Mouse (Mus musculus) adrenal gland, postnatal 25 days (tissue): ENCODE measurements around the gene Hoxa5. TPM values are rescaled to one million over a fixed set of nuclear protein-coding genes. Genes with fewer than 3 reads are reported as not detected.

Source experiments
- DNase-seq: peaks from one replicate; pipeline ENCODE4 v3.0.0; 2021; ENCODE audit warnings: mixed read lengths
- total RNA-seq: library from RNA; stranded (reverse); gene quantifications from 2 replicates; pipeline ENCODE4 v1.2.3, GENCODE M21; 2021

Gene Hoxa5
- total RNA-seq, 1 experiment from 2014 or later, result 12.8 TPM

DNA sequence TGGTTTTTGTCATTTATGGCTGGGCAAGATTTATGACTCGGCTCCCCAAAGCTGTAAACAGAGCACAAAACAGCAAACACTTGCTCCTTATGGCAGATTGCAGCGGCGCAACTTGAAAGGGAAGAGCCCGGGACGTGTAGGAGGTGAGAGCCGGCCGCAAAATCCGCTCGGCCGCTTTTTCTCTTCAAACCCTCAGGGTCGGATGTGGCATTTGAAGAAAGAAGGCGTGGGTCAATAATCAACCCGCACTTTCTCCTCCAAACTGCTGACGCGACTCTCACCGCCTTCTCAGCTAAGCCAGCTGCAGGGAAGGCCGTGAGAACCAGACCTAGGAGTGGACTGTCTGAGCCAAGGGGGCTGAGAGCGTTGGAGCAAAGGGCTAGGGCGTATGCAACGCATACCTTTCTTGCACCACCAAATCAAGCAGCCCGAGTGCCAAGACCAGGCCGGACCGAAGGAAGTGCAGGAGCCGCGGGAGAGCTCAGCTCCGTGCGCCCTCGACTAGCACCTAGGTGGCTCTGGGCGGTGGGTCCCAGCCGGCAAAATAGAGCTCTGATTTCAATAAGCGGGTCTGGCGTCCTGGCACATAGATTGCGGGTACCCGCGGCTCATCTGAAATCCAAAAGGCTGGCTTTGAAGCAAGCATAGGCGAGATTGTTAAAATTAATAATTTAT is 27.2 kb downstream of the Hoxa5 start, which contains the start of gene 5730596B20Rik:
TSS of gene 5730596B20Rik (plus strand) at position 438 of the 675 bp plus-strand sequence.
- no peak for DNase-seq

DNA sequence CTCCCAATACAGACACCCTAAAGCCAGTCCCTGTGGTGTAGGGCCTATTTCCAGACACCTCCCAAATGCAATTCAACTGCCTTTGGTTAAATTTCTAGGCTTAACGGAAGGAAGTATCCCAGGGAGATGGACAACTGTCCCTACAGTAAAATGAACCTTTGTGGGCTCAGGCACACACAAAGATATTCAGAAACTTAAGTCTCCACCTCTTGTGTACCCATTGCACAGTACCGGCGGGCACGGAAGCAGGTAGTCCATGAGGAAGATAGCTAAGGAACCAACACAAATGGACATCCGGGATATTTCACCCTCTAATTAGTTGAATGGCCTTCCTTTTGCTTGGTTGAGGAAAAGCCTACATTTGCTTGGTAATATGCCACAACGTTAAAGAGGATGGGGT is 28.0 kb downstream of the Hoxa5 start:
- DNase-seq, result no peak

GRCm38 (mm10) chr6:52175864-52176263 is 28.5 kb downstream of the Hoxa5 start:
- DNase-seq, result peak; percentile 64

DNA sequence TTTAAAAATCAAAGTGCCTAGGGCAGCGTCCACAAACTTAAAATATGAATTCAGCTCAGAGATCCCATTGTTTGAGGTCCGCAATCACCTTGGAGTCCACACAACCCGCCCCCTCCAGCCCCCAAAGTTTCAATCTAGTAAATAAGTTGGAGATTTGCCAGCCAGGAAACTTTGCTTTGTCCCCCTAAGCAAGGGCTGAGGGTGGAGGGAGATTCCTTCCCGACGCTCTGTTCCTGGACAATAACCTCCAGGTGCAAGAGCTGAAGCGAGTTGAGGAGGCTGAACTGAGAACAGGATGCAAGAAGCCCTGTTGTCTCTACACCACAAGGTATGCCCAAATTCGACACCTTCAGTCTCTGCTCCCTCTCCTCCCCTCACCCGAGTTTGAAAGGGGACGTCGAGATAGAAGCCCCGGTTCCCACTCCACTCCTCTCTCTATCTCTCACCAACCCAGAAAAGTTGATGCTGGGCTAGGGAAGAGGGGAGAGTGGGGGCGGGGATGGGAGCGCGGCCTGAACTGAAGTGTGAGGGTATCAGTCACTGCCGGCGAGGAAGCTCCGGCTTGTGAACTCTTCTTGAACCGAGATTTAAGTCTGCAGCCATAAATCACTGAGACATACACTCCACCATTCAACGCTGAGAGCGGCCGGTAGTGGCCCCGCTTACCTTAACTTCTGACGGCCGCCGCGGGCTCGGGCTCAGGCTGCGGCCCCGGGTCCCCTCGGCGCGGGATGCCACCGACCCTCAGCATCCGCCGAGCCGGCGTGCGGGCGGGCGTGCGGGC is 29.2 kb downstream of the Hoxa5 start:
- peak; percentile 41 for DNase-seq

DNA sequence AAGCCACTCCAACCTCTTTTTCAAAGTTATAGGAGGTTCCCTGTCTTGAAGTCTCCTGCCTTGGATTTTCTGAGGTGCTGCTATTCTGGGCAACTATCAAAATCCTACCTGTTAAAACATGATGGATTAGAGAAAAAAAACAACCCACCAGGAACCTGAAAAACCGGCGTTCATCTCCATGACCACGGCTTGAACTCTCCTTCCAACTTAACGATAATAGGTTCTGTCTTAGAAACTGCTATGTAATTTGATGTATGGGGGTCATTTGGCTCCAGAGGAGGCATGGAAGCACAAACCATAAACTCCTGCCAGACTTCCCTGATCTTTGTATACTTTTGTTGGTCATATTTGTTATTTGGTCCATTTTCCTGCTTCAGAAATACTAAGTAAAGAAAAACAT is 30.7 kb downstream of the Hoxa5 start:
- no peak for DNase-seq

DNA sequence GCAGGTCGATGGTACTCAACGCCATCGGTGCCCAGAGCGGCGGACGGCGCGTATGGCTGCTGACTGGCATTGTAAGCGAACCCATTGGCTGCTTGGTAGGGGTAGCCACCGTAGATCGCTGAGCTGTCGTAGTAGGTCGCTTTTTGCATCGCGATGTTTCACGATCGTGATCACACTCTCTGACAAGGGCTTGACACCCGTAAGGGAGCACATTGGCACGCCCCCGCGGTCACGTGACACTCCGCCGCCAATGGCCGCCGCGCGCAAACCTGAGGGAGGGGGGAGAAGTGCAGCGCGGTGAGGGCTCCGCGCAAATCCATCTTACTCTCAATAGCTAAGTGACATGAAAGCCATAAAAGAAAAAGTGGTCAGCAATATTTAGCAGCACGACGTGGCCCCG is 31.9 kb downstream of the Hoxa5 start:
- peak; percentile 94 for DNase-seq

DNA sequence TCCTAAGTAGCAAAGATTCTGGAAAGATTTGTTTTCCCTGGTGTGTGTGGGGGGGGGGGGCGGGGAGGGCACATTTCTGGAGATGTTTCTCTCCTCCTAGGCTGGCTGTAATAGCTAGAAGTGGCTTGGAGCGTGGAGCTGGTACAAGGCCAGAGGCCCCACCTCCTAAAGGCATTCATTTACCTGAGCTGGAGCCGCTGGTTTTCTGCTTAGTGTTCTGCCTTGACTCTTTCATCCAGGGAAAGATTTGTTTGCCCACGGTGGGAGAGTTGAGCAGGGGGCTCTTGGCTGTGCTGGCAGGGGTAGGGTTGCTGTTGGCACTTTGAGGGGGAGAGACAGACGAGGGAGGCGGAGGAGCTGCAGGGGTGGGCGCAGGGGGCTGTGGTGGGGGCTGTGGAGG is 32.4 kb downstream of the Hoxa5 start:
- DNase-seq, result no peak

- no peak for DNase-seq
Observed at GRCm38 (mm10) chr6:52171331-52171730, 33.1 kb downstream of the Hoxa5 start.

DNA sequence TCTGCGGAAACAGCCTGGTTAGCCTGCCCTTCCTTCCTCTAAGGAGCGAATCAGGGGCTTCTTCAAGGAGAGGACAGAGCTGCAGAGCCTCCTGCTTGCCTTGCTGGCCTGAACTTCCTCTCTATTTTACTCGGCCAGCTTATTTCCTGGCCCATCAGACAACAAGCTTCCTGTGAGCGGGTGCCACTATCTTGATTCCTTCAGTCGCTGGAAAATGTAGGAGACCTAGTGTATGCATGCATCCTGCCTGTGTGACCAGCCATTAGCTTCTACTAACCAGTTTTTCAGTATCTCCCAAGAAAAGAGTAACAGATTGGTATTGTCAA is 33.5 kb downstream of the Hoxa5 start:
- DNase-seq, result no peak

- DNase-seq, result peak; percentile 48
Observed at GRCm38 (mm10) chr6:52170166-52170897, 34.1 kb downstream of the Hoxa5 start.

- no peak for DNase-seq
Observed at GRCm38 (mm10) chr6:52169499-52170165, 34.8 kb downstream of the Hoxa5 start.

GRCm38 (mm10) chr6:52168191-52169055 is 36.0 kb downstream of the Hoxa5 start:
- peak; percentile 57 for DNase-seq

- no peak for DNase-seq
Observed at GRCm38 (mm10) chr6:52167736-52168161, 36.6 kb downstream of the Hoxa5 start.

DNA sequence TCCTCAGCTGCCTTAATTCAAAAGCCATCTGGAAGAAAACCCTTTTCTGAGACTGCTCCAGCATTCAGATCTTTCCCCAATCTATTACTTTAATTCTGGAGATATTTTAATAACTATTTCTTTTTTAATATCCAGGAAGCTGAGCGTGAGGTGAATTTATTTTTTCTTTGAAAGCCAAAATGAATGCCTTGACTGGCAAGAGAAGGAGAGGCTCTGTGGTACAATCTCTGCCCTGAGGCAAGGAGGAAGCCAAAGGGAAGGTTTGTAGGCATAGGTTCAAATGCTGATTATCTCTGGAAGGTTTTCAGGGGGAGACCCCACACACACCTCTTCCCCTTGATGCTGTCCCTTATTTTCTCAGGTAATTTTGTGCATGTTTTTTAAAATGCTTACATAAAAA is 37.2 kb downstream of the Hoxa5 start:
- DNase-seq, result no peak

DNA sequence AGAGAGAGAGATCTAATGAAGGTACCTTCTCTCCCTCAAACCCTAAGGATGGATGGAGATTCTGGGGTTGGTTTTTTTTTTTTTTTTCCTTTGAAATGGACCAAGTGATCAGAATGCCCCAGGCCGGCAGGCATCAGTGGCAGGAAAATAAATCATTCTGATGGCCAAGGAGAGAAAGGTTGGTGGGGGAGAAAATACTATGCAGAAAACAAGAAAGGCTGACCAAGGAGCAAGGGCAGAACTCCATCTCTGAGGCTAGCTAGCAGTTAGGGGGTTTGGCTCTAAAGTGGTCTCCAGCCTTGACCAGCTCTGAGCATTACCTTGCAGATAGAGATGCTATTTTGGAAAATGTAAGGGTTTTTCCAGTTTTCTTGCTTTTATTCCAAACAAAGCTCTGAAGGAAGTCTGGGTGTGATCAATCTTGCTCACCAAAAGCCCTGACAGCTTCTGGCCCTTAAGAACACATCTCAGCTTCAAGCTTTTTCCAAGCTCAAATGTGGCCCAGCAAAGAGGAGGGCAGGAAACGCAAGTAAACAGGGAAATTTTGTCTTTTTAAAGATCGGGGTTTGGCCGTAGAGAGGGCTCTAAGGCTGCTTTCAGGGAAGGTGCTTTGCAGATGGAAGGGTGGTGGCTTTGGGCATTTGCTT is 37.8 kb downstream of the Hoxa5 start:
- no peak for DNase-seq

GRCm38 (mm10) chr6:52165441-52166370 is 38.7 kb downstream of the Hoxa5 start:
- DNase-seq, result peak; percentile 56

GRCm38 (mm10) chr6:52164626-52165440 is 39.6 kb downstream of the Hoxa5 start, which contains the start of gene Hoxa2:
Hoxa2 (minus strand) TSS chr6:52164831.
- peak; percentile 45 for DNase-seq

DNA sequence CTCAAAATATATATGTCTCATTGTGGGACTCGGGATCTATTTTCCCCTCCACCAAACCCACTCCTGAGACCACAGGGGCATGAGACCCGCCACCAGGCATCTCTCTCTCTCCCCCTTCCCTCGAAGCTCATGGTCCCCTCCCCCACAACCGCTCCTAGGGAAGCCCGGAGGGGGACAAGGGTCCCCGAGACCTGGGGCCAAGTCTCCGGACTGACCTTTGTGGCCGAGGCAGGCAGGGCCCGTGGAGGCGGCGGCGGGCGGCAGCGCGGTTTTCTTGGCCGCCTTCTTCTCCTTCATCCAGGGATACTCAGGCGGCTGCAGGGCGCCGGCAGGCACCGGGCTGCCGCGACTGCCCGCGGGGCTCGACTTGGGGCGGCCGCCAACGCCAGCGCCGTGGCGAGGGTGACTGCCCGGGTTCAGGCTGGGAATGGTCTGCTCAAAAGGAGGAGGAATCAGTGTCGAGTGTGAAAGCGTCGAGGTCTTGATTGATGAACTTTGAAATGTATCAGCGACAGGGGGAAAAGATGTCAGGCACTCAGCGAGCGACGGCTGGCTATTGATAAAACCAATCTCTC is 40.2 kb downstream of the Hoxa5 start:
- DNase-seq, result peak; percentile 36
